9 mouse cellular contexts compared by ENCODE assay signal in the genomic region with DNA sequence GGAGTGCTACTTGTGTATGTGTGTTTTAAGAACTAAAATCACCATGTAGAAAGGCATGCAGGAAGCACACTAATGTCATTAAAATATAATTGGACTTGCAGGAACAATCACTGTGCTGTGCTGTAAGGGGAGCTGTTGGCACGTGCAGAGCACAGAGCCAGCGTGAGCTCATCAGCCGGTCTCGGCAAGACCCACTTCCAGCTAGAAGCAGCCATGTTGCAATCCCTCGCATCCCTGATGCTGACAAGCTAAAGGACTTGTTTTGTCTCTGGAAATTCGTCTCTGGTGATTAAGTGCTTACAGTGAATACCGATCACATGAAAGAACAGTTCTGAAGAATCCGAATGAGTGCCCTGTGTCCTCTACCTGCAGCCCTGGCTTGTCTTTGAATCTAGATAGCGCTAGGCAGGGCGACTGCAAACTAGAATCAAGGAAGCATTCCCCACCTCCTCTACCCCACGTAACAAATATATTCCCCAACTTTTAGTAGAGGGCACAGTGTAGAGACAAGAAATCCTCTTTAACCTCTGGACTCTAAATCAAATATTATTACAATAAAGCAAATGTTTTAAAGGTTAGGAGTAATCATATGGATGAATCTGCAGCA.
DNase-seq lines count a peak whose midpoint lies in the region; ATAC-seq lines count a peak whose summit lies in the region.
"Had no signal": no experiment of that assay in that cellular context is flagged by ENCODE, and none has a peak within 500 bp of the region (broad histone marks: within the 10 kb centered on the region; RNA-seq: fewer than 3 reads in every experiment).

No protein-coding gene starts in this region.

- no peaks in the 10 kb centered on the region for H3K36me3 ChIP-seq in liver, embryonic 11.5 days (ENCODE audit: control insufficient read depth, insufficient read depth, low read length)
- H3K36me3 ChIP-seq in embryonic facial prominence, embryonic 10.5 days (replicated peaks): no peaks in the 10 kb centered on the region
- no peaks in the 10 kb centered on the region for H3K36me3 ChIP-seq in heart, embryonic 16.5 days (ENCODE audit: control insufficient read depth, insufficient read depth)
- H3K36me3 ChIP-seq in limb, embryonic 15.5 days: no peaks in the 10 kb centered on the region
- H3K36me3 ChIP-seq: liver, embryonic 15.5 days had no signal

- peak; percentile 10 for DNase-seq in liver
- DNase-seq in liver, embryonic 11.5 days (ENCODE audit: low spot score): no peak
- peak; percentile 60 for DNase-seq in embryonic facial prominence, embryonic 10.5 days (ENCODE audit: low spot score)
- peak; percentile 58 for DNase-seq in kidney, postnatal 14 days
- DNase-seq in retina, postnatal 1 day: peak; percentile 87
- DNase-seq in thymus, postnatal 25 days: no peak

- H3K9me3 ChIP-seq in liver, embryonic 11.5 days (ENCODE audit: control insufficient read depth, low read length): no peaks in the 10 kb centered on the region
- H3K9me3 ChIP-seq in embryonic facial prominence, embryonic 10.5 days: no peaks in the 10 kb centered on the region
- no peaks in the 10 kb centered on the region for H3K9me3 ChIP-seq in heart, embryonic 16.5 days (replicated peaks; ENCODE audit: control insufficient read depth, low read length)
- no peaks in the 10 kb centered on the region for H3K9me3 ChIP-seq in limb, embryonic 15.5 days
- H3K9me3 ChIP-seq: liver, embryonic 15.5 days had no signal

- H3K4me3 ChIP-seq in liver, embryonic 11.5 days (ENCODE audit: low read depth, low read length): no peak overlapping the region
- H3K4me3 ChIP-seq in embryonic facial prominence, embryonic 10.5 days: no peak overlapping the region
- H3K4me3 ChIP-seq in heart, embryonic 16.5 days (ENCODE audit: low read length): peak overlapping the region; percentile 9; the same call in 1 of the 2 replicates
- H3K4me3 ChIP-seq in limb, embryonic 15.5 days: no peak overlapping the region
- H3K4me3 ChIP-seq: liver, embryonic 15.5 days had no signal

- no peak for ATAC-seq in liver, embryonic 11.5 days (replicated peaks; ENCODE audit: low FRiP score)
- ATAC-seq in heart, embryonic 16.5 days (replicated peaks; ENCODE audit: extremely low read depth, insufficient read depth, low FRiP score): peak; percentile 89
- ATAC-seq in limb, embryonic 15.5 days (ENCODE audit: insufficient number of reproducible peaks, low FRiP score, low TSS enrichment, low read depth): peak; percentile 58; the same call in 1 of the 2 replicates

- no peaks in the 10 kb centered on the region for H3K4me1 ChIP-seq in liver, embryonic 11.5 days (replicated peaks; ENCODE audit: control insufficient read depth, insufficient read depth, low read length)
- no peaks in the 10 kb centered on the region for H3K4me1 ChIP-seq in embryonic facial prominence, embryonic 10.5 days
- H3K4me1 ChIP-seq in heart, embryonic 16.5 days (ENCODE audit: control insufficient read depth, insufficient read depth, low read length): peaks cover 3% of the 10 kb centered on the region; the same call in 1 of the 2 replicates
- peaks cover 9% of the 10 kb centered on the region for H3K4me1 ChIP-seq in limb, embryonic 15.5 days
- H3K4me1 ChIP-seq: liver, embryonic 15.5 days had no signal

- H3K4me2 ChIP-seq in liver, embryonic 11.5 days: no peak overlapping the region
- H3K4me2 ChIP-seq in heart, embryonic 16.5 days (ENCODE audit: low read depth, low read length): peak overlapping the region; percentile 46
- H3K4me2 ChIP-seq in limb, embryonic 15.5 days: no peak overlapping the region
- H3K4me2 ChIP-seq: liver, embryonic 15.5 days had no signal

- H3K27me3 ChIP-seq in liver, embryonic 11.5 days (replicated peaks; ENCODE audit: control insufficient read depth, insufficient read depth, low read length): no peaks in the 10 kb centered on the region
- H3K27me3 ChIP-seq in embryonic facial prominence, embryonic 10.5 days (replicated peaks; ENCODE audit: low read depth, poor library complexity, severe bottlenecking): no peaks in the 10 kb centered on the region
- no peaks in the 10 kb centered on the region for H3K27me3 ChIP-seq in heart, embryonic 16.5 days (ENCODE audit: control insufficient read depth, insufficient read depth, low read length)
- no peaks in the 10 kb centered on the region for H3K27me3 ChIP-seq in limb, embryonic 15.5 days
- H3K27me3 ChIP-seq: liver, embryonic 15.5 days had no signal

- WGBS in liver, embryonic 11.5 days: 67% methylated on average over 11 of the region's 11 CpGs
- 63% methylated on average over 11 of the region's 11 CpGs for WGBS in embryonic facial prominence, embryonic 10.5 days
- WGBS in heart, embryonic 16.5 days: 28% methylated on average over 11 of the region's 11 CpGs
- 30% methylated on average over 11 of the region's 11 CpGs for WGBS in limb, embryonic 15.5 days

- no peak overlapping the region for H3K27ac ChIP-seq in liver, embryonic 11.5 days (ENCODE audit: low read depth, low read length)
- peak overlapping the region; percentile 58; the same call in 1 of the 2 replicates for H3K27ac ChIP-seq in embryonic facial prominence, embryonic 10.5 days (replicated peaks)
- H3K27ac ChIP-seq in heart, embryonic 16.5 days (ENCODE audit: low read length): no peak overlapping the region
- H3K27ac ChIP-seq in limb, embryonic 15.5 days: peak overlapping the region; percentile 43; the same call in 1 of the 2 replicates
- H3K27ac ChIP-seq: liver, embryonic 15.5 days had no signal

- H3K9ac ChIP-seq in liver, embryonic 11.5 days (ENCODE audit: low read depth, low read length): no peak overlapping the region
- no peak overlapping the region for H3K9ac ChIP-seq in heart, embryonic 16.5 days (ENCODE audit: low read length)
- no peak overlapping the region for H3K9ac ChIP-seq in limb, embryonic 15.5 days
- H3K9ac ChIP-seq: liver, embryonic 15.5 days had no signal

Comparison
In these comparisons a context has a peak if more than half of its experiments do, and no peak if none do; other contexts are left out.
1. DNase-seq: peak in liver (single experiment), embryonic facial prominence, embryonic 10.5 days (single experiment), kidney, postnatal 14 days (single experiment) and retina, postnatal 1 day (single experiment); none in liver, embryonic 11.5 days (single experiment) and thymus, postnatal 25 days (single experiment).
2. H3K27ac ChIP-seq: peak in embryonic facial prominence, embryonic 10.5 days (single experiment) and limb, embryonic 15.5 days (single experiment); none in liver, embryonic 11.5 days (single experiment) and heart, embryonic 16.5 days (single experiment).